Mouse (Mus musculus) right cerebral cortex, postnatal 25 days (tissue): Measurements from ENCODE around the gene Fbxl22.

Experiments used
- DNase-seq: peaks from one replicate; pipeline ENCODE4 v3.0.0; 2022

Gene Fbxl22

DNA sequence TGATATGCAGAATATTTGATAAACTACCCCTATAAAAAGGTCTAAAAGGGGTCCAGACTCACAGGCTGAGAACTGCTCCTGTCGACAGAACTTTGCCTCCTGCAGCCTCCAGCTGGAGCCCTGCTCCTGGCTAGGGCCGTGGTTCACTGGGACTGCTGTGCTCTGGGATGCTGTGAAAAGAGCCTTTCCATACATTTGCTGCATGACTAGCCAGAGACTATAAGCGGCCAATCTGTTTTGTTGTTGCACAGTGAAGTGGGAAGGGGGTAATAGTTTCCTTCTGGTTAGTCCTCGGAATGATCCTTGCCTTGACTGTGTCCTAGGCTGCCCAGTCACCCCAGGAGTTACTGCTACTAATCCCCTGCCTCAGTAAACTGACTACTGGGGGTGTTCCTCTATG, 8.4 kb downstream of the Fbxl22 start:
- no peak for DNase-seq

DNA sequence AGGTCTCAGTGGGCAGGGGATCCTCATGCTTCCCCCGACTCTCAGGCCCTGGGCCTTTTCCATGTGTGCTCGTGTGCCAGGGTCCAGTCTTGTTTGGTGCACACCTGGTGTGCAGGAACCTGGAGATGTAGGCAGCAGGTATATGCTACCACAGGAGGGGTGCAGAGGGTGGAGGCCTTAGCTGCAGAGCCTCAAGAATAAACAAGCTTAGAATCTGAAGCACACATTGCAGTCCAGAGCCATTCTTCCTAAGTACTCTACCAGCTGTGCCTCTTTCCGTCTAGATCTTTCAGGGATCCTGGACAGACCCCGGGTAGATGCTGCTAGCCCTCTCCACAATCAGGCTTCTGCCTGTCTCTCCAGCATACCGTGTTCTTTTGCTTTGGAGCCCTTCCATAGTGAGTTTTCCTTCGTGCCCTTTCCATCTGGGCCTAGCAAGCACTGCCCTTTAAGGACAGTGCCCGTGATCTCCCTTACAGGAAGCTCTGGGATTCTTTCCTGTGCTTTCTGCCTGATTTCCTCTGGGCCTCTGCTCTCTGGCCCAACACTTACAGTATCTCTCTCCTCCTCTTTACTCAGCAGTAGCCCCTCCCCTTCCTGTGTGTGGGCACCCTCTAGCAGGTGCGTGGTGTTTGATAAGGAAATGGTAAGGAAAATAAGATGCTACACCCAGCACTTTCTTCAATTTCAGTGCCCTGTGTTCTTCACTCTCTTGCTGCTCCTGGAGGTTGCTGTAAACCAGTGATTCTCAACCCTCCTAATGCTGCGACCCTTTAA, 9.1 kb downstream of the Fbxl22 start:
- DNase-seq = no peak

DNA sequence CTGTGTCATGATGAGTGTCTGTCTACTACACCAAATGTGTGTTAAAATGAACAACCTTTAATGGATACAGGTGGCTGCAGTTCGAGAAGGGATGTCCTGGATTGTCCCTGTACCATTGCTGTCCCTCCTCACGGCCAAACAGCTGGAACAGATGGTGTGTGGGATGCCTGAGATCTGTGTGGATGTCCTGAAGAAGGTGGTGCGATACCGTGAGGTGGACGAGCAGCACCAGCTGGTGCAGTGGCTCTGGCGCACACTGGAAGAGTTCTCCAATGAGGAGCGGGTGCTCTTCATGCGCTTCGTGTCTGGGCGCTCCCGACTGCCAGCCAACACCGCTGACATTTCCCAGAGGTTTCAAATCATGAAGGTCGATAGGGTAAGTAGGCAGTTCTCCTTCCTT, 9.9 kb downstream of the Fbxl22 start:
- peak; percentile 76 for DNase-seq

DNA sequence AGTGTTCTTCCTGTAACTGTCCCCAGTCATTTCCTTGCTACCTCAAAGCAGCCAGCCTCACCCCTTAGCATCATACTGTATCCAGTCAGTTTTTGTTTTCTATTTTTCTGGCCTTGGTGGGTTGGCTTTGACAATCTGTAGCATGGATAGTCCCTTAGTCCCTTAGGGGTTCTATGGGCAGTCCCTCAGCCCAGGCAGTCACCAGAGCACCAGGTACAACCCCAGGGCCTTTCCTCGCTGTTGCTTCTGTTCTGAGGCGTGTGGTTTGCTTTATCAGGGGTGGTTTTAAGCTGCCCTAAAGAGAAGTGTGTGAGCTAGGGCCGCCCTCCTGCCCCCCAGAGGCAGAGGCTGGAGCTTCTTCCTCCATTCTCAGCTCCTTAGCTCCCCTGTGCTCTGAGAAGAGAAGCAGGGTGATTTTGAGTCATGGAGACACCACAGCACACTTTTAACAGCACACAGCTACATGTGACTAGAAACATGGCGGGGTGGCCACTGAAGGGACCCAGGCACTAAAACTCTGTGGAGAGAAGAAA, 10.4 kb downstream of the Fbxl22 start:
- DNase-seq = no peak

DNA sequence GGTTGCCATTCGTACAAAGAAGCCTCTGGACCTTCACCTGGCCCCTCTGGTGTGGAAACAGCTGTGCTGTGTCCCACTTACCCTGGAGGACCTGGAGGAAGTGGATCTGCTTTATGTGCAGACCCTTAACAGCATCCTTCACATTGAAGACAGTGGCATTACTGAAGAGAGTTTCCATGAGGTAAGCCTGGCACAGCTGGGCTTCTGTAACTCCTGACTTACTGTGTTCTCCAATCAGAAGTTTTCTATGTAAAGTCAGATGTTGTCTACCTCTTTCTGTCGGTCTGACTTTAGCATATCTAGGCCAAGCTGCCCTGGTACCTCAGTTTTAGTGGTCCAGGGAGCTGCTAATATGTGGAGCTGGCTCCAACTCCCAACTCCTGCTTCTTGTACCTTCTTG, 13.1 kb downstream of the Fbxl22 start:
- no peak for DNase-seq

DNA sequence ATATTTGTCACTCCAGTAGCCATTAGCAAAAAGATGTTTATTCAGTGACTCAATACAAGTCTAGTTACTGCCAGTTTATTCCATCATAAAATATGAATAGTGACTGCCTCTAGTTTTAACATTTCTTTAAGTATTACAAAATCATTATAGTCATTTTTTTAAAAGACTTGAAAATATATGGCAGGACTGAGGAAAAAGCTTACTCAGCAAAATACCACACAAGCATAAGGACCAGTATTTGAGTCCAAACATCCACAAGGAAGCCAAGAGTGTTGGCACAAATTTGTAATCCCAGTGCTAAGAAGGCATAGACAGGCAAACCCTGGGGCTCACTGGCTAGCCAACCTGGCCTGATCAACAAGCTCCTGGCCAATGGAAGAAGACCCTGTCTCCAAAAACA, 20.4 kb downstream of the Fbxl22 start:
- no peak for DNase-seq

DNA sequence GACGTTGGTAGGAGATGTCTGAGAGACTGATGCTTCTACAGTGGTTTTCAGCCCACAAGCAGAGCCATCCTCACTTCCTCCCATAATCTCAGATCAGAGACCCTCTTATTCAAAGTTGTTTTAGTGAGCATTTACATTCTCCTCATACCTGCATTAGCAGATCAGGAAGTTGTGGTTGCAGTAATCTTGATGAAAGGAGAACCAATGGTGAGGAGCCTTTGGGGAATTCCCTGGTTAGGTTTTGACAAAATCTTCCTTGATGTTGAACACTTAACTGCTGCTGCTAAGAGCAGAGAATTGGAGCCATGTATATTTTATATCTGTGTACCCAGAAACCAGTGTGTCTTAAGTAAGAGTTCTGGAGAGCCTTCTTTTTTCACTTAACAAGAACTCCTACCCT, 22.0 kb downstream of the Fbxl22 start:
- DNase-seq = no peak

DNA sequence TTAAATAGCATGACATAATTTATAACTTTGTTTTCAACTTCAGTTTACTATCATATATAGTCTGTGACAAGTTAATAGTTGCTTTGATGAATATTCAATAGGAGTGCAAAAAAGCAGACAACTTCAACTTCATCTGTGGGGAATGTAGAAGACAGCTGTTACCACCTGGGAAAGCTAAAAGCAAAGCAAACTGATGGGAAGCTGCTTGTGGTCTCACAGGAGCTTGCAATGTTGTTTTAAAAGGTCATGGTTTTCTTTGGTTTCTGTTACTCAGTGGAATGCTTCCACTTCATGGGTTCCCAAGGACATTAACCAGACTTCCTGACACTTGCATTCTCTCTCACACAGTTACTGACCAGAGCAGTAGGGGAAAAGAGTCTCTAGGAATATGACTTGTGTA, 25.6 kb downstream of the Fbxl22 start:
- DNase-seq = no peak

DNA sequence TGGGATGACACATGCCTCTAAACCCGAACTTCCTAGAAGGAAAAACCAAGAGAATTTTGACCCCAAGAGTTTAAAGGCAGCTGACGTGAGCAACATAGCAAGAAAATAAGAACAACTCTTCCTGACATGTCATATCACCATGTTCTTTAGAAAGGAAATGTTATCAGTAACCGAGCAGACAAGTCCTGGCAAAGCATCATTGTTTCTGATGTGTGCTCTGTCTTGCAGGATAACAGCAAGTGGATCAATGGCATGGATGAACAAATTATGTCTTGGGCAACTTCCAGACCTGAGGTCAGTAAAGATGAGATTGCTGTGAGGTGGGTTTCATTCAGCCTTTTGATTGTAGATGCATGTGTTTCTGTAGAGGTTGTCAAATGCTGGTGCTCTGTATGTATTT, 31.0 kb downstream of the Fbxl22 start:
- DNase-seq = no peak

DNA sequence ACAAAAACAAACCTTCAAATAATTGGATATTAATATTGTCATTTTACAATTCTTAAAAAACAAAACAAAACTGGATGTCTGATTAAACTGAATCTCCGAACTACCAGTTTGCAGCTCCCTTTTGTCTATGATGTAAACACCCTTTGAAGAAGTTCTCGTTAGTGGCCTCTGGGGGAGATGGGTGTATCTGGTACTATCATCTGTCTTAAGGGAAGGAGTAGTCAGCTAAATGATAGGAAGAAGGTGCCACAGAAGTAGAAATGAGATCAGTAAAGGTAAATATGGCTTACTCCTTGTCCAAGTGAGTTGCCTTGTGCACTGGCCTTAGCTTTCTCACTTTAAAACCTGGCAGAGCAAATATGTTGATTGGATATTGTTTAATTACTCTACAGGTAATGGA, 36.6 kb downstream of the Fbxl22 start:
- DNase-seq = no peak

DNA sequence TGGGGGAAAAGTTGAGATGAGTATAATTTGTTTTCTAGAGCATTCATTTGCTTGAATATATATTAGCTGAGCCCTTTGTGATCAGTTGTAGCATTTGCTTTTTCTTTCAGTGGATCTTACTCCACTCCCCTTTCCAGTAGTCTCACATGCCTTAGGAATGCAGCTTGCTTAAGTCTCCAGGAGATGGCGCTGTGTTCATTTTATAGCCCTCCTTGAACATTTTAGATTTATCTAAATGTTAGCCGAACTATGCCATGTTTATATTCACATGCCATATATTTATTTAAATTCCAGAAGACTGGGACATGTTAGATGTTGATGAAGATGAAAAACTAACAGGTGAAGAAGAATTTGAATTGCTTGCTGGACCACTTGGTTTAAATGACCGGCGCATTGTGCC, 49.3 kb downstream of the Fbxl22 start:
- DNase-seq = no peak
